Mouse (Mus musculus) inflammation-experienced regulatory T-cells, adult 16 weeks (primary cell): ENCODE results near the gene Tm6sf2. TPM values are rescaled to one million over a fixed set of nuclear protein-coding genes. Genes with fewer than 3 reads are reported as not detected.

Experiments used
- polyA plus RNA-seq: library from polyadenylated mRNA; unstranded; fragments of 100-300 nt; shearing (Covaris generic); gene quantifications from one replicate; pipeline ENCODE4 v1.2.1, GENCODE M21; 2017

Tm6sf2 gene
- polyA plus RNA-seq, result 0.37 TPM

DNA sequence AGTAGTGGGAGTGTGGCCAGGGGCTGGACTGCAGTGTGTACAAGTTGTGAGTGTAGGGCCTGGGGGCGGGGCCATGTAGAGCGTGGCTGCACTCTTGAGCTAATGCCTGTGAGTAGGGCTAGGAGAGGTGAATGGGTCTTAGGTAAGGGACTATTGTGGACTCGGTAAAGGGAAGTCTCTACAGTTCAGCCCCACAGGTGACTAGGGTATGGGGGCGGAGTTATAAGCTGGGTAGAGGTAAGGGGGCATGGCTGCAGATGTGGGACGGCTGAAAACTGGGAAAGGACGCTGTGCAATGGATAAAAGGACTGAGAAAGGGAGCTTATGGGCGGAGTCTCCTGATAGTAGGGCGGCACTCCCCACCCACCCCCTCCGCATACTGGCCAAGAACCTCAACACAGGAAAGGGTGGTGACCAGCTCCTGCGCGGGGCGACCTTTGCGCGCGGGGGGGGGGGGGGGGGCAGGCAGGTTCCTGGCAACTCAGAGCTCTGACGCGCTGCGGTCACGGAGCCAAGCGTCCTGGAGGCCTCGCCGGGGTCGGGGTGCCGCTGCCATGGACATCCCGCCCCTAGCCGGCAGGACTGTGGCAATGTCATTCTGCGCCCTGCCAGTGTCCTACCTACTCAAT lies at the start of gene Tm6sf2:
Tm6sf2 (plus strand) TSS at position 484 of the 629 bp plus-strand sequence.

DNA sequence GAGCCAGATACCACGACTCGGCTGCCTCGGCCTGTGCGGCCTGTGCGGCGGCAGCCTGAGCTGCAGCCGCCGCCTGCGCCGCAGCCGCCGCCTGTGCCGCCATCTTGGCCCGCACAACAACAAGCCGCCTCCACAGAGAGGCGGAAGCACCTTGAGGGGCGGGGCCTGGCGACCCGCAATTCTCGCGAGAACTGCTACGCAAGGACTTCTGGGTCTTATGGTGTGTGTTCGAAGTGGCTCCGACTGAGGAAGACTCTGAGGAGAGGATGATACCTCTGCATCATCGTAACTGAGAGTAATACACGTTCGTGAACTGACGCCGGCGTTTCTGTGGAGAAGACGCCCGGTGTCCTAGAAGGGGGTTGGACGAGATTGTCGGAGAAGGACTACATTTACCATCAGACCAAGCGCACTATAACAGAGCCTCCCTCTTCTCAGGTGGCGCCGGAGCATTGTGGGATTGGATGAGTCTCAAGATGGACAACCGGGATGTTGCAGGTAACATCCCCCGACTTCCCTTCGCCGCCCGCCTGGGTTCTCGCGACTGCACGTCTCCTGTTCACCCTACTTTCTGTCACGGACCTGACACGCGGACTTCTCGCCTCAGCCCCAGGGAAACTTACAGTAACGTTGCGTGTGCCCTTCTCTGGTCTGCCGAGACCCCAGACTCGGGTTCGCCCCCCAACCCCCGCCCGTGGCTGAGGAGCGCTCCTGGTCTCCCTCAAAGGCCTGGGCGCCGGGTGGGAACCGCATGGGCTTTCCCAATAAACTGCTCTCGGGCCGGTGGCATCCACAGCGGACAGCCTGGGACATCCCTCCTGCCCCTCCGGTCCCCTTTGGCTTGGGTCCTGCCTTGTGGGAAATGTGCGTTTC lies 29.9 kb upstream of the Tm6sf2 start, which contains the start of the genes Mau2 and Sugp1:
Mau2 (minus strand) TSS at position 152 of the 873 bp plus-strand sequence.
Sugp1 (plus strand) TSS at position 231 of the 873 bp plus-strand sequence.

DNA sequence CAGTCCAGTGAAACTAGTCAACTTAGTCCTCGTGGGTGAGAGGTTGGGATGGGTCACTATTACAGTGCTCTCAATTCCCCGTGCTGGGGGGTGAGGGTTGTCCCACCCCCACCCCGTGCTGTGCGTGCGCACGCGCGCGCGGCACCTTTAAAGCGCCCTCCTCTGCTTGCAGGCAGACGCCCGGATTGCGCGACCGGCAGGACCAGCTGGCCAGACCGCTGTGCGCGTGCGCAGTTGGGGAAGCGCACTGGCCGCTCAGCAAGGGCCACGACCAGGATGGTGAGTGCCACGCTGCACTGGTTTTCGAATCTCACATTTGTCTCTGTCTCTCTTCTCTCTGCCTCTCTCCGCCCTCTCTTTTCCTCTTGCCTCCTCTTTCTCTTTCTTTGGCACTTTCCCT lies 10.6 kb downstream of the Tm6sf2 start, which contains the start of gene Hapln4:
Hapln4 (plus strand) TSS at position 173 of the 400 bp plus-strand sequence.

DNA sequence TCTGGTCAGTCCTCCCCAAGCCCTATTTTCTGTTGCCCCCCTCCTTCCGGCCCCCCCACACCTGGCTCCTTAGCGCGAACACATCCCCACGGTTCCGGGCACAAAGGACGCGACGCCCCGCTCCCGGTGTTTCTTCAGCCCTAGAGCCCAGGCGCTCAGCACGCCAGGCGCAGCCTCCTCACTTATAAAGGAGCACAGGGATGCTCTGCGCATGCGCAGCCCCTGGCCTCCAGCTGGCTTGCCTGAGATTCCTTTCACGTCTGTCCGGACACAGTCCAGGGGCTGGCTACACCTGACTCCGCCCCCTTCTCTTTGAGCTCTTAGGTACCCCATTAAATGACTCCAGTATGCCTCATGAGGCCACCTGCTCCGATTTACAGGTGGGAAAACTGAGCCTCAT lies 47.9 kb downstream of the Tm6sf2 start, which contains the start of gene Ncan:
Ncan (minus strand) TSS at position 207 of the 400 bp plus-strand sequence.

Other genes starting within 250 kb of the Tm6sf2 start
- 24.6 TPM for gene Pbx4, start 240.4 kb upstream of the Tm6sf2 start, polyA plus RNA-seq
- not detected for gene Cilp2, start 185.2 kb upstream of the Tm6sf2 start, polyA plus RNA-seq
- gene Tssk6, start 170.7 kb upstream of the Tm6sf2 start, polyA plus RNA-seq, result 3.4 TPM
- 190 TPM for gene Ndufa13, start 170.4 kb upstream of the Tm6sf2 start, polyA plus RNA-seq
- gene Yjefn3, start 170.2 kb upstream of the Tm6sf2 start, polyA plus RNA-seq, result not detected
- gene Gatad2a, start 76.5 kb upstream of the Tm6sf2 start, polyA plus RNA-seq, result 29.4 TPM
- 50.6 TPM for gene Mau2, start 30.2 kb upstream of the Tm6sf2 start, polyA plus RNA-seq
- 78.6 TPM for gene Sugp1, start 30.1 kb upstream of the Tm6sf2 start, polyA plus RNA-seq
- gene Hapln4, start 10.5 kb downstream of the Tm6sf2 start, polyA plus RNA-seq, result not detected
- gene Ncan, start 47.9 kb downstream of the Tm6sf2 start, polyA plus RNA-seq, result not detected
- gene Nr2c2ap, start 58.4 kb downstream of the Tm6sf2 start, polyA plus RNA-seq, result 59.8 TPM
- 45.4 TPM for gene Rfxank, start 66.2 kb downstream of the Tm6sf2 start, polyA plus RNA-seq
- 66.7 TPM for gene Borcs8, start 66.6 kb downstream of the Tm6sf2 start, polyA plus RNA-seq
- 2.1 TPM for gene Mef2b, start 66.8 kb downstream of the Tm6sf2 start, polyA plus RNA-seq
- gene Tmem161a, start 99.4 kb downstream of the Tm6sf2 start, polyA plus RNA-seq, result 64.2 TPM
- 14.6 TPM for gene Slc25a42, start 139.4 kb downstream of the Tm6sf2 start, polyA plus RNA-seq
- gene Sugp2, start 161.3 kb downstream of the Tm6sf2 start, polyA plus RNA-seq, result 37.7 TPM
- gene Armc6, start 161.5 kb downstream of the Tm6sf2 start, polyA plus RNA-seq, result 15.6 TPM
- 1.3 TPM for gene Homer3, start 209.9 kb downstream of the Tm6sf2 start, polyA plus RNA-seq
- 59.3 TPM for gene Ddx49, start 229.6 kb downstream of the Tm6sf2 start, polyA plus RNA-seq
- gene Cope, start 229.6 kb downstream of the Tm6sf2 start, polyA plus RNA-seq, result 349 TPM
- not detected for gene Cers1, start 242.9 kb downstream of the Tm6sf2 start, polyA plus RNA-seq